ENCODE assay signal across 25 mouse cellular contexts in genomic region chr10:115391896-115392295, GRCm38 (mm10).
"Had no signal": no experiment of that assay in that cellular context is flagged by ENCODE, and none has a peak within 500 bp of the region (broad histone marks: within the 10 kb centered on the region; RNA-seq: fewer than 3 reads in every experiment).

No protein-coding gene starts in this region.

- H3K4me2 ChIP-seq: heart, embryonic 11.5 days; heart, embryonic 13.5 days; heart, embryonic 15.5 days; hindbrain, embryonic 13.5 days; hindbrain, embryonic 15.5 days; kidney, embryonic 15.5 days; limb, embryonic 13.5 days; limb, embryonic 15.5 days had no signal

- H3K27me3 ChIP-seq: heart, embryonic 13.5 days; heart, embryonic 15.5 days; hindbrain, embryonic 13.5 days; hindbrain, embryonic 15.5 days; kidney, embryonic 15.5 days; limb, embryonic 13.5 days; limb, embryonic 15.5 days had no signal

- H3K27ac ChIP-seq: heart, adult 2 months; heart, embryonic 13.5 days; heart, embryonic 15.5 days; hindbrain, embryonic 13.5 days; hindbrain, embryonic 15.5 days; hindbrain, postnatal 0 days; kidney, embryonic 15.5 days; kidney, postnatal 0 days; limb, embryonic 13.5 days; limb, embryonic 15.5 days had no signal

- H3K9me3 ChIP-seq: heart, embryonic 13.5 days; heart, embryonic 15.5 days; hindbrain, embryonic 13.5 days; hindbrain, embryonic 15.5 days; kidney, embryonic 15.5 days; limb, embryonic 13.5 days; limb, embryonic 15.5 days had no signal

- H3K9ac ChIP-seq: heart, embryonic 13.5 days; heart, embryonic 15.5 days; hindbrain, embryonic 13.5 days; hindbrain, embryonic 15.5 days; kidney, embryonic 15.5 days; limb, embryonic 13.5 days; limb, embryonic 15.5 days had no signal

- ATAC-seq: hindbrain, postnatal 0 days; intestine, embryonic 16.5 days had no signal

- DNase-seq: gastrocnemius, postnatal 14 days; gastrocnemius, postnatal 36 days; heart, adult 11 months; heart, adult 2 months; heart, postnatal 14 days; heart, postnatal 36 days; kidney, adult 11 months; kidney, adult 2 months; kidney, adult 9 months; kidney, postnatal 14 days; kidney, postnatal 36 days; layer of hippocampus, adult 9-11 months; layer of hippocampus, postnatal 36 days; left cerebral cortex, postnatal 4 days had no signal

- H3K4me3 ChIP-seq: heart, adult 2 months; heart, embryonic 13.5 days; heart, embryonic 15.5 days; hindbrain, embryonic 13.5 days; hindbrain, embryonic 15.5 days; kidney, embryonic 15.5 days; limb, embryonic 13.5 days; limb, embryonic 15.5 days had no signal
